Mouse (Mus musculus): ENCODE results near the gene Serpine1.

Gene Serpine1

GRCm38 (mm10) chr5:137096037-137096436 lies 24.0 kb upstream of the Serpine1 start:
- DNase-seq (ENCODE audit: low read depth): no peak

DNA sequence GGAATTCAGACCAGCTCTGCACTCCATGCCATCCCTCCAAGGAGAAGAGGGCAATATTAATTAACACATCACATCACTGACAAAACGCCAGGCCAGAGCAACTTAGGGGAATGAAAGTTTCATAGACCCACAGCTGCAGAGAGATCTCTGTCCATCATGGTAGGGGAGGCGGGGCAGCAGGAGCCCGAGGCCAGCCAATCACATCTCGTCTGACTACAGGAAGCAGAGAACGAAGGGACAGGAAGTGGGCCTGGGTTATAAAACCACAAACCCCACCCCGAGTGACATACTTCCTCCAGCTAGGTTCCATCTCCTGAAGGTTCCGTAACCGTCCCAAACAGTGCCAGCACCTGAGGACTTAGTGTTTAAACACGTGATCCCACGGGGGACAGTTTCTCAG lies 23.1 kb upstream of the Serpine1 start:
- DNase-seq (ENCODE audit: low read depth): no peak

GRCm38 (mm10) chr5:137093720-137094119 lies 21.7 kb upstream of the Serpine1 start:
- DNase-seq (ENCODE audit: low read depth): no peak

DNA sequence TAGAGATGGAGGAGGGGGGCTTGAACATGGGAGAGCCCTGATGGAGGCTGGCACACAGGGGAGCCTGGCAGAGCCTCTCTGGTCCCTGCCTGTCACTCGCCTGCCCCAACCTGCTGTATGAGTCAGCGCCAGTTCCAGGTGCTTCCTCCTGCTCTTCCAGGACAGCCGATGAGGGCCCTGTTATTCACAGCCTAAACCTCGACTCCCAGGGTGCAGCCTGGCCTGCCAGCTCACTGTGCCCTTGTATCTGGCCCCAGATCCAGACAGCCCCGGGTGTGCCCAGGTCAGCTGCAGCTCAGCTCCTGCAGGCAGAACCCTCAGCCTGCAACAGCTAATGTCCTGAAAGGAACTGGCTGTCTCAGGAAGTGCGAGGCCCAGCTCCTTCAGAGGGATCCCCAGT lies 19.5 kb upstream of the Serpine1 start:
- no peak for DNase-seq (ENCODE audit: low read depth)

DNA sequence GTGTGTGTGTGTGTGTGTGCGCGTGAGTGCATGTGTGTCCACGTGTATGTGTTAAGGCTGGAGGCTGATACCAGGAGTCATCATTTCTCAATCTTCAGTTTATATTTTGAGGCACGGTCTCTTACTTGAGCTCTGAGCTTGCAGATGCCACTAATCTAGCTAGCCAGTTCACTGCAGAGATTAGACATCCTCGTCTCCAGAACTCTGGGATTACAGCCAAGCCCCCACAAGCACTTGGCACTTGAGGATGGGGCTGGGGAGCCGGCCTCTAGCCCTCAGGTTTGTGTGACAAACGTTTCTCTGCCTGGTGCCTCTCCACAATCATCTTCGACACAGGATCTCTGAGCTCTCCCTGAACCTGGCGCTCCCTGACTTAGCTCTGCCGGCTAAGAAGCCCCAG lies 18.8 kb upstream of the Serpine1 start:
- DNase-seq (ENCODE audit: low read depth): no peak

- no peak for DNase-seq (ENCODE audit: low read depth)
Observed at GRCm38 (mm10) chr5:137087410-137087809, 15.3 kb upstream of the Serpine1 start.

DNA sequence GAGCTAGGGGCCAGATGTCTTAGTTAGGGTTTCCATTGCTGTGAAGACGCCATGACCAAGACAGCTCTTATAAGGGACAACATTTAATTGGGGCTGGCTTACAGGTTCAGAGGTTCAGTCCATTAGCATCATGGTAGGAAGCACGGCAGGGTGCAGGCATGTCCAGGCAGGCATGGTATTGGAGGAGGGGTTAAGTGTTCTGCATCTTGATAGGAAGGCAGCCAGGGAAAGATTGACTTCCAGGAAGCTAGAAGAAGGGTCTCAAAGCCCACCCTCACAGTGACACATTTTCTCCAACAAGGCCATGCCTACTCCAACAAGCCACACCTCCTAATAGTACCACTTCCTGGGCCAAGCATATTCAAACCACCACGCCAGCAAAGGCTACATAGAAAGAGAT lies 13.7 kb upstream of the Serpine1 start:
- DNase-seq (ENCODE audit: low read depth): no peak

DNA sequence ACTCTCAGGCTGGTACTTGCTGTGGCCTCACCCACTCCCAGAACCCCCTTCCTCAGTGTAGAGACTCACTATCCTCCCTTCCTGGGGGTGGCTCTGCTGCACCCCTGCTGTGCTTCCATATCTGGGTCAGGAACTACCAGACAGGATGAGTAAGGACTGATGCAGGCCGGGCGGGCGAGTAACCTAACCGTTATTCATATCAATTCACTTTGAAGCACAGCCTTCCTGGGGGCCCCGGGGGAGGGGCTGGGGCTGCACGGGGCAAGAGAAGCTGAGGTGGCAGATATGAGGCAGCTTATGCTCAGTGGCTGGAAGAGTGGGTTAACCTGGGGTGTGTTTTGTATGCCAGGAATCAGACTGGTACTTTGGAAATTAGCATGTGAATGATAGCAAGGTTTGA lies 13.0 kb upstream of the Serpine1 start:
- no peak for DNase-seq (ENCODE audit: low read depth)

DNA sequence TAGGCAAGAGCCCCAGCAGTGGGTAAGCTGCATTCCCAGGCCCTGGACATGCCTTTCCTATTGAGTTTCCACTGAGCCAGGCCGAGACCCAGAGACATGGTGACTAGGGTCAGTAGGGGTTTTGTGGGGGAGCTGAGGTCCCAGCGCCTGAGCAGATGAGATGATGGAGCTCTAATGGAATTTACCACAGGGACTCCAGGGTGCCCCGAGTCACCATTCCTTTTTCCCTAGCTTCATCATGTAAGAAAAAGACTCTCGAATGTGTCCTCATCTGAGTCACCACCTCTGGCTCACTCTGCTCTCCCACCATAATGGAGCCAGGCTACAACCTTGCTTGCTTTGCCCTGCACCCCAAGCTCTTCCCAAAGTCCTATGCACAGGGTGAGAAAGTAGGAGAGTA lies 11.0 kb upstream of the Serpine1 start:
- no peak for DNase-seq (ENCODE audit: low read depth)

DNA sequence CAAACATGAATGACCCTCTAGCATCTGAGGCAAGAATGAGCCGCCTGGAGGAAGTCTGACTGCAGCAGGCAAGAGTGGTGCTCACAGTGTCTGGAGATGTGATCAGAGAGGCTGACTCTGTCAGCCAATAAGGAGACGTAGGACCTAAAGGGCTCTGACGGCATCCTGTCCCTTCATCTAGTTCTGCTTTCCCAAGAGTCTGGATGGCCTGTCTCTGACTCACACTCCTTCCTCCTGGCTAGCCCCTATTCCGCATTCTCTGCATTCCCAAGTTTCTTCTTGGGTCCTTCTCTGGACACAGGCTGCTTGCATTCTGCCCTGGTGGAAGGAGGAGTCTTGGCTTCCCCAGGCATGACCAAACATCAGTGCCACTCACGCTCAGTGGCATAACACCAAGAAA lies 7.8 kb upstream of the Serpine1 start:
- no peak for DNase-seq (ENCODE audit: low read depth)

GRCm38 (mm10) chr5:137078616-137079015 lies 6.5 kb upstream of the Serpine1 start:
- DNase-seq (ENCODE audit: low read depth): no peak

GRCm38 (mm10) chr5:137078041-137078440 lies 6.0 kb upstream of the Serpine1 start:
- no peak for DNase-seq (ENCODE audit: low read depth)

- no peak for DNase-seq (ENCODE audit: low read depth)
Observed at GRCm38 (mm10) chr5:137077187-137077586, 5.1 kb upstream of the Serpine1 start.

DNA sequence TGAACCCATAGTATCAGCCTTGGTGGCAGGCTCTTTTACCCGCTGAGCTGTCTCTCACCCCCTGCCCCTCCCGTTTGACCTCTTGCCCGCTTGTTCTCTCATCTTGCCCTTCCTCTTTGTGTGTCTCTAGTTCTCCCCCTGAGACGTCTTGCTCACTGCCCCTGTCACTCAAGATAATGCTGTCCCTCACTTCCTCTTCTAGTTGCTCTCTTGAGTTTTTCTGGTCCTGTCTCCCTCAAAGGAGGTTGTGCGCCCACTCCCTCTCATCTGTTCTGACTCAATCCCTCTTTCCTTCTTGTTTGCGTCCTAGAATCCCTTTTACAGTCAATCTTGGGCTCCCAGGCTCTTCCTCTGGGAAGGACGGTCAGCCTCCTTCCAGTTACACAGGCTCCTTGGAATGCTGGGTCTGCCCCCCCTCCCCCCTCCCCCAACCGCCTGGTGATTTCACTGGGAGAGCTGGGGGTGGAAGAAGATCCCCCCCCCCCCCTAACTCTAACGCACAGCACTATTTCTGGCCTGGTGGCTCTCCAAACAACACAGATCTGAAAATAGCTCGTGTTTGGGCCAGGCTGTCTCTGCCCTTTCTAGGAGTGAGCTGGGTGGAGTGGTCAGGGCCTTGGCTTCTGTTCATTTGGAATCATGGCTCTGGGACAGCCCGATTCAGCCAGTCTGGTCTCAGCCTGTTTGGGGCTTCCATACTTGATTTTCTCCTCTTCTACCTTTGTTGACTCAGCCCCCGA lies 4.3 kb upstream of the Serpine1 start:
- DNase-seq (ENCODE audit: low read depth): no peak

GRCm38 (mm10) chr5:137075726-137076125 lies 3.7 kb upstream of the Serpine1 start:
- no peak for DNase-seq (ENCODE audit: low read depth)

- no peak for DNase-seq (ENCODE audit: low read depth)
Observed at GRCm38 (mm10) chr5:137074191-137074651, 2.2 kb upstream of the Serpine1 start.

GRCm38 (mm10) chr5:137073141-137073540 lies 1.1 kb upstream of the Serpine1 start:
- DNase-seq (ENCODE audit: low read depth): no peak

DNA sequence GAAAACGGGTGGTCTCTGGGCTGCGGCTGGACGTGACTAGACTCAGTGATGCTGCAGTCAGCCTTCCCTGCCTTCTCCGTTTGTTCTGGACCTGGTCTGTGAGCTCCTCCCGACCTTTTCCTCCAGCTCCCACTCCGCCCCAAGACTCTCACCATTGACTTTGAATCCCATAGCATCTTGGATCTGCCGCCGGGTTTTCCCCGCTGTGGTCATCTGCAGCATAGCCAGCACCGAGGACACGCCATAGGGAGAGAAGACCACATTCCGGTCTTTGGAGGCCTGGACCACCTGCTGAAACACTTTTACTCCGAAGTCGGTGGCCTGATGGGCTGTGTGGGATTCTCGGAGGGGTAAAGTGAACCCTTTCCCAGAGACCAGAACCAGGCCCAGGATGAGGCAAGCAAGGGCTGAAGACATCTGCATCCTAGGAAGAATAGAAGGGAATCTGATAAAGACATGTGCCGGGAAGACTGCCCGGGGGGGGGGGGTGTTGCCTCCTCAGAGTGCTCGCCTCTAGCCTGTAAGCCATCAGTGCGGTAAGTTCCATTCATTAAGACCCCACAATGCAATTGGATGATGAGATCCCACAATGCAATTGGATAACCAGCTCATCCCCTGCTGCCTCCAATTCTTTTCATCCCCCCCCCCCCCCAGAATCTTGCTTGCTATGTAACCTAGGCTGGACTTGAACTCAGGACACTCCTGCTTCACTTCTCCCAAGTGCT lies 1.0 kb downstream of the Serpine1 start:
- DNase-seq (ENCODE audit: low read depth): no peak

DNA sequence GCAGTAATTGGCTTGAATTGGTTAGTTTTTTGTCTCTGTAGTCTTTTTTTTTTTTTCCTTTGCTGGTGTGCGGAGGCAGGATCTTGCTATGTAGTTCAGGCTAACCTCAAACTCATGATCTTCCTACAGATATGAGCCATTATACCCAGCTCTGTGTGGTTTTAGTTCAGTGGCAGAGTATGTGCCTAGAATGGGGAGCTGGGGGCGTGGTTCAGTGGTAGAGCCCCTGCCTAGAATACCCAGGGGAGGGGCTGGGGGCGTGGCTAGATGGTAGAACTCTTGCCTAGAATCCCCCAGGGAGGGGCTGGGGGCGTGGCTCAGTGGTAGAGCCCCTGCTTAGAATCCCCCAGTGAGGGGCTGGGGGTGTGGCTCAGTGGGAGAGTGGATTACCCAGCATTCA lies 3.4 kb downstream of the Serpine1 start:
- DNase-seq (ENCODE audit: low read depth): no peak

GRCm38 (mm10) chr5:137065923-137066322 lies 6.1 kb downstream of the Serpine1 start:
- DNase-seq (ENCODE audit: low read depth): no peak

GRCm38 (mm10) chr5:137065454-137065853 lies 6.6 kb downstream of the Serpine1 start:
- DNase-seq (ENCODE audit: low read depth): no peak

DNA sequence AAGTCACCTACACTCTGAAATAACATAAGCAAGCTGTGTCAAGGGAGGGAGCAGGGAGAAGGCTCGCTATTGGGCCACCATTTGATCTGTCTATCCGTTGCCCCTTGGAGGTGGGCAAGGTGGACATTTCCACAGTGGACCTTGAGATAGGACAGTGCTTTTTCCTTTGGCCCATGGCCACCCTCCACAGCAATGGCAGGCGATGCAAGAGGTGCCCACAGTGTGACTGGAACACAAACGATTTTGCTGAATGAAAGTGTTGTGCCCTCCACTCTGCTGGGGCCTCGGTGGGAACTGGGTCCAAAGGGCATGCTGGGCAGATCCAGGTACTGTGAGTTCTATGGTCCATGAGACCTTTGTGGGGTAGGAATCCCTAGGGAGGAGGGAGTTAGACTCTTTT lies 9.5 kb downstream of the Serpine1 start:
- no peak for DNase-seq (ENCODE audit: low read depth)

GRCm38 (mm10) chr5:137061809-137062481 lies 10.1 kb downstream of the Serpine1 start:
- no peak for DNase-seq (ENCODE audit: low read depth)
